Mouse (Mus musculus): ENCODE results near the gene Psrc1. TPM values are rescaled to one million over a fixed set of nuclear protein-coding genes. Genes with fewer than 3 reads are reported as not detected.

Gene Psrc1
- total RNA-seq, 1 experiment, result 172 TPM

GRCm38 (mm10) chr3:108410359-108410714 lies 26.7 kb downstream of the Psrc1 start:
- no peak overlapping the region for H3K9ac ChIP-seq (ENCODE audit: insufficient read depth, low read depth, low read length, poor library complexity, severe bottlenecking)
- no peaks in the 10 kb centered on the region for H3K9me3 ChIP-seq (ENCODE audit: control insufficient read depth, insufficient read depth, low read depth, low read length)
- in situ Hi-C loops (cut with MboI; ENCODE audit: low sequenced_read_pairs in 2 of 2, unreplicated experiment in 2 of 2), result no loop called here
- no peak overlapping the region for H3K4me3 ChIP-seq (ENCODE audit: insufficient read depth in 1 of 2, low read depth in 1 of 2, low read length in 2 of 2, poor library complexity in 1 of 2, severe bottlenecking in 1 of 2)
- DNase-seq (ENCODE audit: low read depth, low spot score), result no peak
- peaks cover 0 to 20% of the 10 kb centered on the region in 2 experiments; a peak in 2 of 4 replicates for H3K4me1 ChIP-seq (ENCODE audit: control insufficient read depth in 2 of 2, insufficient read depth in 2 of 2, low read length in 2 of 2, poor library complexity in 1 of 2)
- peaks cover 4% of the 10 kb centered on the region; the same call in 1 of the 2 replicates for H3K36me3 ChIP-seq (ENCODE audit: control insufficient read depth, insufficient read depth, low read length, poor library complexity, severe bottlenecking)
- no peak overlapping the region for H3K27ac ChIP-seq (ENCODE audit: insufficient read depth, low read depth, low read length, poor library complexity, severe bottlenecking)
- TF ChIP-seq ZNF384 (IDR thresholded peaks at IDR 0.05; ENCODE audit: low read depth, low read length) (no peak), MAFK (IDR thresholded peaks at IDR 0.05; ENCODE audit: insufficient read depth, low read depth, low read length) (no peak), ZC3H11A (IDR thresholded peaks at IDR 0.05; ENCODE audit: borderline replicate concordance, low read depth, low read length) (no peak), HCFC1 (IDR thresholded peaks at IDR 0.05; ENCODE audit: borderline replicate concordance, insufficient read depth, low read length) (no peak), CHD2 (IDR thresholded peaks at IDR 0.05; ENCODE audit: low read depth, low read length) (no peak)

- in situ Hi-C loops (cut with MboI; ENCODE audit: low sequenced_read_pairs in 2 of 2, unreplicated experiment in 2 of 2), result no loop called here
- no peak for DNase-seq (ENCODE audit: low read depth, low spot score)
- H3K27ac ChIP-seq (ENCODE audit: insufficient read depth, low read depth, low read length, poor library complexity, severe bottlenecking), result no peak overlapping the region
- H3K36me3 ChIP-seq (ENCODE audit: control insufficient read depth, insufficient read depth, low read length, poor library complexity, severe bottlenecking), result peaks cover 4% of the 10 kb centered on the region; the same call in 1 of the 2 replicates
- H3K4me3 ChIP-seq (ENCODE audit: insufficient read depth in 1 of 2, low read depth in 1 of 2, low read length in 2 of 2, poor library complexity in 1 of 2, severe bottlenecking in 1 of 2), result no peak overlapping the region
- TF ChIP-seq CHD2 (IDR thresholded peaks at IDR 0.05; ENCODE audit: low read depth, low read length) (no peak), MAFK (IDR thresholded peaks at IDR 0.05; ENCODE audit: insufficient read depth, low read depth, low read length) (no peak), HCFC1 (IDR thresholded peaks at IDR 0.05; ENCODE audit: borderline replicate concordance, insufficient read depth, low read length) (no peak), ZNF384 (IDR thresholded peaks at IDR 0.05; ENCODE audit: low read depth, low read length) (no peak), ZC3H11A (IDR thresholded peaks at IDR 0.05; ENCODE audit: borderline replicate concordance, low read depth, low read length) (no peak)
- H3K9me3 ChIP-seq (ENCODE audit: control insufficient read depth, insufficient read depth, low read depth, low read length), result no peaks in the 10 kb centered on the region
- H3K9ac ChIP-seq (ENCODE audit: insufficient read depth, low read depth, low read length, poor library complexity, severe bottlenecking), result no peak overlapping the region
- peaks cover 0 to 14% of the 10 kb centered on the region in 2 experiments; a peak in 2 of 4 replicates for H3K4me1 ChIP-seq (ENCODE audit: control insufficient read depth in 2 of 2, insufficient read depth in 2 of 2, low read length in 2 of 2, poor library complexity in 1 of 2)
Observed at GRCm38 (mm10) chr3:108411026-108411753, 27.6 kb downstream of the Psrc1 start.

GRCm38 (mm10) chr3:108411754-108412121 lies 28.1 kb downstream of the Psrc1 start:
- no peak overlapping the region for H3K4me3 ChIP-seq (ENCODE audit: insufficient read depth in 1 of 2, low read depth in 1 of 2, low read length in 2 of 2, poor library complexity in 1 of 2, severe bottlenecking in 1 of 2)
- no peak overlapping the region for H3K27ac ChIP-seq (ENCODE audit: insufficient read depth, low read depth, low read length, poor library complexity, severe bottlenecking)
- no peak overlapping the region for H3K9ac ChIP-seq (ENCODE audit: insufficient read depth, low read depth, low read length, poor library complexity, severe bottlenecking)
- in situ Hi-C loops (cut with MboI; ENCODE audit: low sequenced_read_pairs in 2 of 2, unreplicated experiment in 2 of 2), result no loop called here
- no peak for TF ChIP-seq MAFK (IDR thresholded peaks at IDR 0.05; ENCODE audit: insufficient read depth, low read depth, low read length)
- TF ChIP-seq CHD2 (IDR thresholded peaks at IDR 0.05; ENCODE audit: low read depth, low read length), result no peak
- no peak for TF ChIP-seq HCFC1 (IDR thresholded peaks at IDR 0.05; ENCODE audit: borderline replicate concordance, insufficient read depth, low read length)
- no peak for TF ChIP-seq ZC3H11A (IDR thresholded peaks at IDR 0.05; ENCODE audit: borderline replicate concordance, low read depth, low read length)
- no peak for TF ChIP-seq ZNF384 (IDR thresholded peaks at IDR 0.05; ENCODE audit: low read depth, low read length)
- no peak for DNase-seq (ENCODE audit: low read depth, low spot score)
- peaks cover 4% of the 10 kb centered on the region; the same call in 1 of the 2 replicates for H3K36me3 ChIP-seq (ENCODE audit: control insufficient read depth, insufficient read depth, low read length, poor library complexity, severe bottlenecking)
- no peaks in the 10 kb centered on the region for H3K9me3 ChIP-seq (ENCODE audit: control insufficient read depth, insufficient read depth, low read depth, low read length)
- peaks cover 0 to 10% of the 10 kb centered on the region in 2 experiments; a peak in 1 of 4 replicates for H3K4me1 ChIP-seq (ENCODE audit: control insufficient read depth in 2 of 2, insufficient read depth in 2 of 2, low read length in 2 of 2, poor library complexity in 1 of 2)

- TF ChIP-seq HCFC1 (IDR thresholded peaks at IDR 0.05; ENCODE audit: borderline replicate concordance, insufficient read depth, low read length) (no peak), ZC3H11A (IDR thresholded peaks at IDR 0.05; ENCODE audit: borderline replicate concordance, low read depth, low read length) (no peak), ZNF384 (IDR thresholded peaks at IDR 0.05; ENCODE audit: low read depth, low read length) (no peak), CHD2 (IDR thresholded peaks at IDR 0.05; ENCODE audit: low read depth, low read length) (no peak), MAFK (IDR thresholded peaks at IDR 0.05; ENCODE audit: insufficient read depth, low read depth, low read length) (no peak)
- no peak for DNase-seq (ENCODE audit: low read depth, low spot score)
- Histone ChIP-seq H3K36me3 (ENCODE audit: control insufficient read depth, insufficient read depth, low read length, poor library complexity, severe bottlenecking) (peaks cover 4% of the 10 kb centered on the region; the same call in 1 of the 2 replicates), H3K9me3 (ENCODE audit: control insufficient read depth, insufficient read depth, low read depth, low read length) (no peaks in the 10 kb centered on the region), H3K27ac (ENCODE audit: insufficient read depth, low read depth, low read length, poor library complexity, severe bottlenecking) (no peak overlapping the region), H3K9ac (ENCODE audit: insufficient read depth, low read depth, low read length, poor library complexity, severe bottlenecking) (no peak overlapping the region), H3K4me3 (ENCODE audit: insufficient read depth in 1 of 2, low read depth in 1 of 2, low read length in 2 of 2, poor library complexity in 1 of 2, severe bottlenecking in 1 of 2) (no peak overlapping the region), H3K4me1 (ENCODE audit: control insufficient read depth in 2 of 2, insufficient read depth in 2 of 2, low read length in 2 of 2, poor library complexity in 1 of 2) (peaks cover 0 to 8% of the 10 kb centered on the region in 2 experiments; a peak in 1 of 4 replicates)
- in situ Hi-C loops (cut with MboI; ENCODE audit: low sequenced_read_pairs in 2 of 2, unreplicated experiment in 2 of 2), result no loop called here
Observed at GRCm38 (mm10) chr3:108413634-108414360, 30.2 kb downstream of the Psrc1 start.

Data from ES-E14 (cell line).